Mouse (Mus musculus): ENCODE measurements around the gene Nfyb. TPM values are rescaled to one million over a fixed set of nuclear protein-coding genes. Genes with fewer than 3 reads are reported as not detected.

Gene Nfyb
- polyA plus RNA-seq, 1 experiment: 56.4 TPM

DNA sequence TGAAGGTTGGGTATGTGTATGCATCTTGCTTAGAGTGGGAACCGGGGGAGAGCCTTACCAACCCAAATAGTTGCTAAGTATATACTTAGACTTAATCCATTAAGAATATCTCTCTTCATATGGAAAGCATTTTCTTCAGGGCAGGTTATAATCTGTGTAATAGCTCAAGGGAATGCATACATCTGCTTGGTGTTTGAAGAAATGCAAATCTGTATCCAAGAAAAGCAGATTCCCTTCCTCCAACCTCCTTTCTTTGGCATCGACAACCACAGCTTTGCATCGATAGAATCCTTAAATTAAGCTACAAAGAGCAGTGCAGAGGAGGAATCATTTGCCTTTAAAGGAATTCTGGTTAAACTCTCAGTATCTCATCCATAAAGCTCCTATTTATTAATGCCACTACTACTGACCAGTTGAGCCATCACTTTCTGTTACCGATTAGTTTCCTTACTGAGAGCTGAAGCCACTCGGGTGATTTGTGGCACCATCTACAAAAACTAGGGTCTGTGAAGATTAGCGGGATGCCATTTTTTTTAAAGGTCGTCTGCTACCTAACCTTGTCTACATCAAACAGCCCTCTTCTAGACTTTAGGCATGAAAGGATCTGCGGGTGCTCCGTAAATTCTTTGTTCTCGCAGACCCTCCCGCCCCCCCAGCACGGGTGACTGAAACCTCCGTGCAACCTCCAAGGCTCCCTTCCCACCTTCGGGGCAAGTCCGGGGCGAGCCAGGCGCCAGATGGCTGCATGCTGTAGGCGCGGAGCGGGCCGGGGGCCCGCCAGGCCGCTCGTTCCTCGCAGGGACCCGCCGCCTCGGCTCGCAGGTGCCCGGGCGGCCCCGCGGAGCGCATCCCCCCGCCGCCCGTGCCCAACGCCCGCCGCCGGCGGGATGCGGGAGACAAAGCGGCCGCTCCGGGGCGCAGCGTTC is 925 bp downstream of the Nfyb start:
- Histone ChIP-seq H3K27ac (ENCODE audit: insufficient read depth, low read length) (peak overlapping the region; percentile 88), H3K4me3 (ENCODE audit: insufficient read depth, low read length) (peak overlapping the region; percentile 98), H3K4me1 (ENCODE audit: control insufficient read depth, insufficient read depth, low read length) (peaks cover 7% of the 10 kb centered on the region)
- TF ChIP-seq CTCF (IDR thresholded peaks at IDR 0.05; ENCODE audit: borderline replicate concordance, insufficient read depth, low read length): no peak
- no peak for TF ChIP-seq POLR2A (IDR thresholded peaks at IDR 0.05; ENCODE audit: low read depth, low read length)

DNA sequence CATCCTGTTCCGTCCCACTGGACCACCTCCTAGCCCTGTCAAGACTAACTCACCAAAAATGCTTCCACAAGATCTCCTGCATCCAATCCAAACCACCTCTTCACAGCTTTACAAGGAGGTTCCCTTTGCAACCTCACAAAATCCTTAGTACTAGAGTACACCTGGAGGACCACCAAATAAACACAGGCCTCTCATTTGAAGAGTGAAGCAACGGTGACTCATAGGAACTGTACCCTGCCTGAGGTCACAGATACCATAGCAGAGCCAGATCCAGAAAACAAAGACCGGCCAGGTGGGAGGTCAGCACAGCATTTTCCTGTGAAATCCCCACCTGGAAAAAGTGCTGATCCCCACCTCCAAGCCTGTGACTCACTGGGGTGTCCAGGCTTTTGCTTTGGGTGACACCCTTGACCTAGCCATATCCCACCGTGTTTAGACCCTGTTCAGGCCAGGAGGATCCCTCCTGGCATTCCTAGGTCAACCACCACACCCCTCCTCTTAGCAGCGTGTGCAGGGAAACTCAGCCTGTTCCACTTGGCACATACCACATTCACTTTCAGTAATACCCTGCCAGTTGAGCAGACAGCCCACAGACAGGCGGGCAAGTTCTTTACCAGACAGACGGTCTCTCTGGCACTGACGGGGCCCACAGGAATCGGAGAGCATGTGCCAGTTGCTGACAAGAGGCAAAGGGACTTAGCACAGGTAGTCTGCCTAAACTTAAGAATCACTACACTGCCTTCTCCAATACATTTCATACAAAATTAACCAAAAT is 2.7 kb downstream of the Nfyb start:
- no peak overlapping the region for H3K4me3 ChIP-seq (ENCODE audit: insufficient read depth, low read length)

DNA sequence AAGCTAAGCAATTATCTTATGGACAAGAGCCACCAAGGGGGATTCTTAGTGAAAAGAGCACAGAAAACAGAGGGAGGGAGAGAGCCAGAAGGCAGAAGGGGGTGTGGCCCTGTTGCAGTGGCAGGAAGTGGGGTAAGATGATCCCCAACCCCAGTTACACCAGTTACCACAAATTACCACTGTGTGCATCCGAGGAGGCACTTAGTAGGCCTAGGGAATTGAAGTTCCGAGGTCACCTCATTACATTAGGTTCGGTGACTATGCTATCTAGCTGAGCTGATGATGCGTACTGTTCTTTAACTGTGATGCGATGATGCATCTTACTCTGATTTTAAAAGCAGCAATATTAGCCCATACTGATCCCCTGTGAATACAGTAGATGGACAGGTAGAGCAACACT is 4.2 kb downstream of the Nfyb start:
- TF ChIP-seq CTCF (IDR thresholded peaks at IDR 0.05; ENCODE audit: borderline replicate concordance, insufficient read depth, low read length) (no peak), POLR2A (IDR thresholded peaks at IDR 0.05; ENCODE audit: low read depth, low read length) (no peak)

More for the DNA sequence above, 2.7 kb downstream of the Nfyb start:
- H3K4me1 ChIP-seq (ENCODE audit: control insufficient read depth, insufficient read depth, low read length): peaks cover 7% of the 10 kb centered on the region
- no peak overlapping the region for H3K27ac ChIP-seq (ENCODE audit: insufficient read depth, low read length)
- TF ChIP-seq POLR2A (IDR thresholded peaks at IDR 0.05; ENCODE audit: low read depth, low read length): no peak
- TF ChIP-seq CTCF (IDR thresholded peaks at IDR 0.05; ENCODE audit: borderline replicate concordance, insufficient read depth, low read length): no peak

GRCm38 (mm10) chr10:82758878-82759277 is 5.1 kb downstream of the Nfyb start:
- Histone ChIP-seq H3K4me3 (ENCODE audit: insufficient read depth, low read length) (no peak overlapping the region), H3K27ac (ENCODE audit: insufficient read depth, low read length) (no peak overlapping the region), H3K4me1 (ENCODE audit: control insufficient read depth, insufficient read depth, low read length) (peaks cover 7% of the 10 kb centered on the region)
- TF ChIP-seq CTCF (IDR thresholded peaks at IDR 0.05; ENCODE audit: borderline replicate concordance, insufficient read depth, low read length): no peak
- no peak for TF ChIP-seq POLR2A (IDR thresholded peaks at IDR 0.05; ENCODE audit: low read depth, low read length)

More for the DNA sequence above, 4.2 kb downstream of the Nfyb start:
- Histone ChIP-seq H3K4me1 (ENCODE audit: control insufficient read depth, insufficient read depth, low read length) (peaks cover 7% of the 10 kb centered on the region), H3K4me3 (ENCODE audit: insufficient read depth, low read length) (no peak overlapping the region), H3K27ac (ENCODE audit: insufficient read depth, low read length) (no peak overlapping the region)

GRCm38 (mm10) chr10:82758368-82758767 is 5.6 kb downstream of the Nfyb start:
- TF ChIP-seq POLR2A (IDR thresholded peaks at IDR 0.05; ENCODE audit: low read depth, low read length): no peak
- no peak for TF ChIP-seq CTCF (IDR thresholded peaks at IDR 0.05; ENCODE audit: borderline replicate concordance, insufficient read depth, low read length)
- Histone ChIP-seq H3K4me3 (ENCODE audit: insufficient read depth, low read length) (no peak overlapping the region), H3K27ac (ENCODE audit: insufficient read depth, low read length) (no peak overlapping the region), H3K4me1 (ENCODE audit: control insufficient read depth, insufficient read depth, low read length) (peaks cover 7% of the 10 kb centered on the region)

DNA sequence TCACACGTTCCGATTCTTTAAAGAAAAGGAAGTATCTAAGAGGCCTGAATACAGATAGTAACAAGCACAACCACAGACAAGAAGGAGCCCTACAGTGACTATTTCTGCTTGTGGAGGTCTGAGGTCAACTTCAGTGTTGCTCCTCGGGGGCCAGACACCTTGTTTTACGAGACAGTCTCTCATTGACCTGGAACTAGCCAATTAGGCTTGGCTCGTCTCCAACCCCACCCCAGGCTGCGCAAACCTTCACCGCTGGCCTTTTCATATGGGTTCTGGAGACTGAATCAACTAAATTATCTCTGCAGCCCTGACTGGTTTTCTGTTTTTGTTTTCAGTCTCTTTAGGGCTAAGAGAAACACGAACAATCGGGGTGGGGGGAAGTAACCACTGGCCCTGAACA is 6.6 kb downstream of the Nfyb start:
- no peak for TF ChIP-seq POLR2A (IDR thresholded peaks at IDR 0.05; ENCODE audit: low read depth, low read length)
- no peak for TF ChIP-seq CTCF (IDR thresholded peaks at IDR 0.05; ENCODE audit: borderline replicate concordance, insufficient read depth, low read length)
- Histone ChIP-seq H3K27ac (ENCODE audit: insufficient read depth, low read length) (no peak overlapping the region), H3K4me1 (ENCODE audit: control insufficient read depth, insufficient read depth, low read length) (peaks cover 7% of the 10 kb centered on the region), H3K4me3 (ENCODE audit: insufficient read depth, low read length) (no peak overlapping the region)

DNA sequence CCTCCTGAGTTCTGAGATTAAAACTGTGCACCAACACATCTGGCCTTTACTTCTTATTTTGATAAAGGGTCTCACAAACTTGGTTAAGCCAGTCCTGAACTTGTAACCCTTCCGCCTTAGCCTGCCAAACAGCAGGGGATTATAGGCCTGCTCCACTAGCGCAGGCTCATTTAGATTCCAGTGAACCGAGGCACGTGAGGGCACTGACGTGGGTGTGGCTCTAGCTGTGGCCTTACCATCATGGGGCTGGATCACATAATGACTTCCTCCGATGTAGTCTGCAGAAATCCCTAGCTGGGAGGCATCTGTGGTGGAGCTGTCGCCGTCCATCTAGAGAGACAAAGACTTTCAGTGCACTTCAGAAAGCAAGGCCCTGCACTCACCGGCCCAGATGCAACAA is 7.5 kb downstream of the Nfyb start:
- Histone ChIP-seq H3K4me1 (ENCODE audit: control insufficient read depth, insufficient read depth, low read length) (peaks cover 6% of the 10 kb centered on the region), H3K4me3 (ENCODE audit: insufficient read depth, low read length) (no peak overlapping the region), H3K27ac (ENCODE audit: insufficient read depth, low read length) (no peak overlapping the region)
- TF ChIP-seq CTCF (IDR thresholded peaks at IDR 0.05; ENCODE audit: borderline replicate concordance, insufficient read depth, low read length) (no peak), POLR2A (IDR thresholded peaks at IDR 0.05; ENCODE audit: low read depth, low read length) (no peak)

DNA sequence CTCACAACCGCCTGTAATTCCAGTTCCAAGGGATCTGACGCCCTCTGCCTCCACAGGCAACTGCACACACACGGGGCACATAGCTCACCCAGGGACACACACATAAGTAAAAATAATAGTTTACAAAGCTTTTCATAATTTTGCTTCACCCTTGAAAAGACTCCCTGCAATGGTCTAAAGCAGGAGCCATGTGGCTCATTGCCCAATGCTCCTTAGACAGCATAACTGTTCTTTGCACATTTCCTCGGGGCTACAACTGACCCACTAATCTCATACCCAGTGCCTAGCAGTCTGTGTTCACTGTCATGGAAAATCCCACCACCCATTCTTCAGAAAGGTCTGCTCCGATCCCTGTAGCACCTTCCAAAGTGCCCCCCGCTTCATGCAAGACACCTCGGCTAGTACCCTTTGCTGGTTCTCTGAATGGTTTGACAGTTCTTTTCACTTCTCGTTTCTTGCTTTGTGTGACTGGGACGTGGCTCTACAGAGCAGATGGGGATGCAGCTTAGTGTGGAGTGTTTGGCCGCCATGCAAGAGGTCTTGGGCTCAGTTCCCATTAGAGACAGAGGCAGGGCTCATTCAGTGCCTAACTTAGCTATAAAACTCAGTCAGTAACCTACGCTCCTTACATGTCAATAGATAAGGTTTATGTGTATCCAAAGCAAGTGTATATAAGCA is 8.6 kb downstream of the Nfyb start:
- no peaks in the 10 kb centered on the region for H3K4me1 ChIP-seq (ENCODE audit: control insufficient read depth, insufficient read depth, low read length)
- no peak overlapping the region for H3K27ac ChIP-seq (ENCODE audit: insufficient read depth, low read length)
- TF ChIP-seq CTCF (IDR thresholded peaks at IDR 0.05; ENCODE audit: borderline replicate concordance, insufficient read depth, low read length) (no peak), POLR2A (IDR thresholded peaks at IDR 0.05; ENCODE audit: low read depth, low read length) (no peak)
- no peak overlapping the region for H3K4me3 ChIP-seq (ENCODE audit: insufficient read depth, low read length)

DNA sequence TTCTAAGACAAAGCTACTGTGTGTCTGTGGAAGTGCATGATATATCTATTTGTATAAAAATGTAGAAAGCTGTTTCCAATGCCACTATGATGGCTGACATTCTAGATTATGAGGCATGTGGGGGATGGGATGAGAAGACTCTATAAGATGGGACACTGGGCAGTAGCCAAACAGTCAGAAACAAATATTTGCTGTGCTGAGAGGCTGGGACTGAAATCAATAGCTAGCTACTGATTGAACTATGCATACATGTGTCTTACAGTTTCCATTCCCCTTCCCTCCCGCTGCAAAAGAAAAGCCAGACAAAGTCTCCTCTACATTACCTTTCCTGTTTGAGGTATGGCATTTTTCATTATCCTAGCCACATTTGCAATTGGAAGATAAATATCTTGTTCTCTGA is 9.3 kb downstream of the Nfyb start:
- no peak overlapping the region for H3K4me3 ChIP-seq (ENCODE audit: insufficient read depth, low read length)
- TF ChIP-seq CTCF (IDR thresholded peaks at IDR 0.05; ENCODE audit: borderline replicate concordance, insufficient read depth, low read length) (no peak), POLR2A (IDR thresholded peaks at IDR 0.05; ENCODE audit: low read depth, low read length) (no peak)
- H3K4me1 ChIP-seq (ENCODE audit: control insufficient read depth, insufficient read depth, low read length): no peaks in the 10 kb centered on the region
- H3K27ac ChIP-seq (ENCODE audit: insufficient read depth, low read length): no peak overlapping the region

Data from embryonic fibroblast, embryonic 13.5 days (primary cell).